Comparison of ENCODE assay signal across 16 mouse cellular contexts in genomic region chr16:51543769-51544168, GRCm38 (mm10).
"Had no signal": no experiment of that assay in that cellular context is flagged by ENCODE, and none has a peak within 500 bp of the region (broad histone marks: within the 10 kb centered on the region; RNA-seq: fewer than 3 reads in every experiment).

No protein-coding gene starts in this region.

- DNase-seq: layer of hippocampus, postnatal 36 days; liver, embryonic 13.5 days; lung, adult 2 months; lung, postnatal 14 days; lung, postnatal 4 days; retina, postnatal 1 day; right cerebral cortex, postnatal 25 days; spleen, adult 18-20 months; thymus, postnatal 36 days had no signal

- H3K27ac ChIP-seq: intestine, embryonic 15.5 days; left cerebral cortex, adult 2 months; liver, embryonic 13.5 days; midbrain, embryonic 12.5 days; neural tube, embryonic 13.5 days; stomach, embryonic 15.5 days had no signal

- H3K9ac ChIP-seq: intestine, embryonic 15.5 days; liver, embryonic 13.5 days; midbrain, embryonic 12.5 days; neural tube, embryonic 13.5 days; stomach, embryonic 15.5 days had no signal

- H3K4me3 ChIP-seq: intestine, embryonic 15.5 days; left cerebral cortex, adult 2 months; liver, embryonic 13.5 days; midbrain, embryonic 12.5 days; myocyte; neural tube, embryonic 13.5 days; stomach, embryonic 15.5 days had no signal

- H3K36me3 ChIP-seq: intestine, embryonic 15.5 days; liver, embryonic 13.5 days; midbrain, embryonic 12.5 days; neural tube, embryonic 13.5 days; stomach, embryonic 15.5 days had no signal

- ATAC-seq: intestine, embryonic 15.5 days; midbrain, embryonic 16.5 days had no signal

- H3K27me3 ChIP-seq: intestine, embryonic 15.5 days; liver, embryonic 13.5 days; midbrain, embryonic 12.5 days; neural tube, embryonic 13.5 days; stomach, embryonic 15.5 days had no signal

- H3K4me2 ChIP-seq: intestine, embryonic 15.5 days; liver, embryonic 13.5 days; midbrain, embryonic 12.5 days; neural tube, embryonic 13.5 days; stomach, embryonic 15.5 days had no signal

- H3K4me1 ChIP-seq: intestine, embryonic 15.5 days; liver, embryonic 13.5 days; midbrain, embryonic 12.5 days; neural tube, embryonic 13.5 days; stomach, embryonic 15.5 days had no signal

- H3K9me3 ChIP-seq: intestine, embryonic 15.5 days; liver, embryonic 13.5 days; midbrain, embryonic 12.5 days; neural tube, embryonic 13.5 days; stomach, embryonic 15.5 days had no signal
